27 mouse cellular contexts compared by ENCODE assay signal in the genomic region with DNA sequence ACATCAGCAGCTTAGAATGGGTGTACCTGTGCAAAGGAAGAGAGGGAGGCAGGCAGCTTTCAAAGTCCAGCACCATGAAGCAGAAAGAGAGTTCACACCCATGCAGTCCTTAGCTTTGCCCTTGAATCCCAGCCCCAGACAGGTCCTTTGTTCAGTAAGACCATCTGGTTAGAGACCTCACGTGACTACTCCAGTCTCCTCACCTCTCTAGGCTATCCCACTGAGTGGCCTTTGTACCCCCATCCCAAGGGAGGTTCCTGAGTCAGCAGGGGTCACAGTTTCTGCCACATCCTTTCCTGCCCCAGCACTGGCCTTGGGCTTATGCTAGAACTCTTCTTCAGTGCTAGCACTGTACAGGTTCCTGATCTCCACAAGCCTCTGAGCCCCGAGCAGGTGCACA.
A peak's percentile ranks its signal among the peaks of the same experiment; 100 is the strongest.
DNase-seq lines count a peak whose midpoint lies in the region; ATAC-seq and TF ChIP-seq lines count a peak whose summit lies in the region.
"Had no signal": no experiment of that assay in that cellular context is flagged by ENCODE, and none has a peak within 500 bp of the region (broad histone marks: within the 10 kb centered on the region; RNA-seq: fewer than 3 reads in every experiment).

No protein-coding gene starts in this region.

- WGBS in intestine, embryonic 16.5 days, result 64% methylated on average over 2 of the region's 2 CpGs
- WGBS in intestine, postnatal 0 days, result 73% methylated on average over 2 of the region's 2 CpGs
- 58% methylated on average over 2 of the region's 2 CpGs for WGBS in embryonic facial prominence, embryonic 10.5 days

- no peak overlapping the region for H3K27ac ChIP-seq in intestine, embryonic 16.5 days (ENCODE audit: low read length)
- H3K27ac ChIP-seq in intestine, postnatal 0 days (ENCODE audit: low read depth, low read length), result no peak overlapping the region
- H3K27ac ChIP-seq in ES-Bruce4 (ENCODE audit: insufficient read depth, low read length), result no peak overlapping the region
- H3K27ac ChIP-seq in embryonic facial prominence, embryonic 10.5 days (replicated peaks), result no peak overlapping the region
- H3K27ac ChIP-seq: embryonic facial prominence, embryonic 13.5 days; forebrain, embryonic 12.5 days; heart, embryonic 10.5 days; hindbrain, embryonic 14.5 days; layer of hippocampus, adult 2 months; limb, embryonic 13.5 days; liver, embryonic 13.5 days; midbrain, embryonic 12.5 days; stomach, embryonic 15.5 days had no signal

- no peaks in the 10 kb centered on the region for H3K9me3 ChIP-seq in intestine, embryonic 16.5 days (ENCODE audit: control insufficient read depth, low read length)
- no peaks in the 10 kb centered on the region for H3K9me3 ChIP-seq in intestine, postnatal 0 days (ENCODE audit: control insufficient read depth)
- H3K9me3 ChIP-seq in ES-Bruce4 (replicated peaks; ENCODE audit: control insufficient read depth, insufficient read depth, low read length, poor library complexity, severe bottlenecking), result no peaks in the 10 kb centered on the region
- H3K9me3 ChIP-seq in embryonic facial prominence, embryonic 10.5 days, result no peaks in the 10 kb centered on the region
- H3K9me3 ChIP-seq: embryonic facial prominence, embryonic 13.5 days; forebrain, embryonic 12.5 days; heart, embryonic 10.5 days; limb, embryonic 13.5 days; liver, embryonic 13.5 days; midbrain, embryonic 12.5 days; stomach, embryonic 15.5 days had no signal

- H3K27me3 ChIP-seq in intestine, embryonic 16.5 days (replicated peaks; ENCODE audit: control insufficient read depth, insufficient read depth, low read length), result no peaks in the 10 kb centered on the region
- no peaks in the 10 kb centered on the region for H3K27me3 ChIP-seq in intestine, postnatal 0 days (replicated peaks; ENCODE audit: control insufficient read depth, insufficient read depth, low read length)
- no peaks in the 10 kb centered on the region for H3K27me3 ChIP-seq in ES-Bruce4 (ENCODE audit: control insufficient read depth, insufficient read depth, low read length, poor library complexity, severe bottlenecking)
- H3K27me3 ChIP-seq in embryonic facial prominence, embryonic 10.5 days (replicated peaks; ENCODE audit: low read depth, poor library complexity, severe bottlenecking), result 0 out of 2 replicates have a peak, but pooled peaks cover 4% of the 10 kb centered on the region
- H3K27me3 ChIP-seq: embryonic facial prominence, embryonic 13.5 days; forebrain, embryonic 12.5 days; limb, embryonic 13.5 days; liver, embryonic 13.5 days; midbrain, embryonic 12.5 days; stomach, embryonic 15.5 days had no signal

- no peak overlapping the region for H3K4me3 ChIP-seq in intestine, embryonic 16.5 days (ENCODE audit: low read length)
- no peak overlapping the region for H3K4me3 ChIP-seq in intestine, postnatal 0 days (ENCODE audit: low read depth, low read length)
- no peak overlapping the region for H3K4me3 ChIP-seq in ES-Bruce4 (ENCODE audit: low read depth, low read length)
- H3K4me3 ChIP-seq in embryonic facial prominence, embryonic 10.5 days, result no peak overlapping the region
- H3K4me3 ChIP-seq: embryonic facial prominence, embryonic 13.5 days; erythroblast, embryonic 14.5 days; forebrain, embryonic 12.5 days; heart, embryonic 10.5 days; layer of hippocampus, adult 2 months; limb, embryonic 13.5 days; liver, embryonic 13.5 days; midbrain, embryonic 12.5 days; stomach, embryonic 15.5 days had no signal

- H3K9ac ChIP-seq in intestine, embryonic 16.5 days (ENCODE audit: low read depth, low read length), result no peak overlapping the region
- H3K9ac ChIP-seq in intestine, postnatal 0 days (ENCODE audit: low read depth, low read length), result no peak overlapping the region
- no peak overlapping the region for H3K9ac ChIP-seq in ES-Bruce4 (ENCODE audit: low read depth, poor library complexity, severe bottlenecking)
- H3K9ac ChIP-seq: embryonic facial prominence, embryonic 13.5 days; forebrain, embryonic 12.5 days; hindbrain, embryonic 14.5 days; limb, embryonic 13.5 days; liver, embryonic 13.5 days; midbrain, embryonic 12.5 days; stomach, embryonic 15.5 days had no signal

- TF ChIP-seq CTCF in intestine, postnatal 0 days (IDR thresholded peaks at IDR 0.05; ENCODE audit: low read depth), result no peak
- TF ChIP-seq CTCF in ES-Bruce4 (IDR thresholded peaks at IDR 0.05; ENCODE audit: low read depth, low read length), result no peak

- peak; percentile 43; the same call in 1 of the 2 replicates for TF ChIP-seq EP300 in ES-Bruce4 (IDR thresholded peaks at IDR 0.05; ENCODE audit: insufficient read depth, low read depth, low read length)

- H3K36me3 ChIP-seq in intestine, embryonic 16.5 days (ENCODE audit: control insufficient read depth, insufficient read depth, low read length), result no peaks in the 10 kb centered on the region
- no peaks in the 10 kb centered on the region for H3K36me3 ChIP-seq in intestine, postnatal 0 days (ENCODE audit: control insufficient read depth, insufficient read depth)
- H3K36me3 ChIP-seq in ES-Bruce4 (ENCODE audit: control insufficient read depth, insufficient read depth, low read length, poor library complexity, severe bottlenecking), result no peaks in the 10 kb centered on the region
- no peaks in the 10 kb centered on the region for H3K36me3 ChIP-seq in embryonic facial prominence, embryonic 10.5 days (replicated peaks)
- H3K36me3 ChIP-seq: embryonic facial prominence, embryonic 13.5 days; forebrain, embryonic 12.5 days; heart, embryonic 10.5 days; limb, embryonic 13.5 days; liver, embryonic 13.5 days; midbrain, embryonic 12.5 days; stomach, embryonic 15.5 days had no signal

- no peak for TF ChIP-seq POLR2A in ES-Bruce4 (IDR thresholded peaks at IDR 0.05; ENCODE audit: insufficient read depth, low read length)

- no peaks in the 10 kb centered on the region for H3K4me1 ChIP-seq in intestine, embryonic 16.5 days (ENCODE audit: control insufficient read depth, insufficient read depth, low read length)
- H3K4me1 ChIP-seq in intestine, postnatal 0 days (replicated peaks; ENCODE audit: control insufficient read depth, insufficient read depth, low read length), result no peaks in the 10 kb centered on the region
- peaks cover 4% of the 10 kb centered on the region for H3K4me1 ChIP-seq in ES-Bruce4 (ENCODE audit: control insufficient read depth, insufficient read depth, low read length)
- peaks cover 21% of the 10 kb centered on the region for H3K4me1 ChIP-seq in embryonic facial prominence, embryonic 10.5 days
- H3K4me1 ChIP-seq: liver, embryonic 13.5 days; stomach, embryonic 15.5 days had no signal

- ATAC-seq in intestine, embryonic 16.5 days, result peak; percentile 26; the same call in 1 of the 2 replicates
- no peak for ATAC-seq in intestine, postnatal 0 days
- ATAC-seq: inflammation-experienced regulatory T-cells, adult 6 months had no signal

- no peak overlapping the region for H3K4me2 ChIP-seq in intestine, embryonic 16.5 days (ENCODE audit: low read depth, low read length)
- H3K4me2 ChIP-seq in intestine, postnatal 0 days (replicated peaks; ENCODE audit: low read depth), result no peak overlapping the region
- H3K4me2 ChIP-seq: embryonic facial prominence, embryonic 13.5 days; forebrain, embryonic 12.5 days; hindbrain, embryonic 14.5 days; limb, embryonic 13.5 days; liver, embryonic 13.5 days; midbrain, embryonic 12.5 days; stomach, embryonic 15.5 days had no signal

- peak; percentile 81 for DNase-seq in R1 (ENCODE audit: low read depth, low spot score)
- DNase-seq in kidney, postnatal 10 days, result peak; percentile 32
- DNase-seq in embryonic facial prominence, embryonic 10.5 days (ENCODE audit: low spot score), result no peak
- no peak for DNase-seq in natural killer cell, adult 2 months (ENCODE audit: low spot score in 2 of 2)
- DNase-seq in layer of hippocampus, adult 9-11 months, result no peak
- DNase-seq: adrenal gland, postnatal 25 days; cerebellum, postnatal 25 days; heart, postnatal 4 days; layer of hippocampus, postnatal 36 days; liver, embryonic 13.5 days; lung, adult 2 months; lung, postnatal 14 days; thymus, adult 18-20 months; thymus, postnatal 36 days had no signal

Comparison
In these comparisons a context has a peak if more than half of its experiments do, and no peak if none do; other contexts are left out.
1. DNase-seq: peak in R1 (single experiment) and kidney, postnatal 10 days (single experiment); none in embryonic facial prominence, embryonic 10.5 days (single experiment), natural killer cell, adult 2 months (0 of 2) and layer of hippocampus, adult 9-11 months (single experiment).